Mouse (Mus musculus): Measurements from ENCODE around the gene Calcrl.

The Calcrl gene

DNA sequence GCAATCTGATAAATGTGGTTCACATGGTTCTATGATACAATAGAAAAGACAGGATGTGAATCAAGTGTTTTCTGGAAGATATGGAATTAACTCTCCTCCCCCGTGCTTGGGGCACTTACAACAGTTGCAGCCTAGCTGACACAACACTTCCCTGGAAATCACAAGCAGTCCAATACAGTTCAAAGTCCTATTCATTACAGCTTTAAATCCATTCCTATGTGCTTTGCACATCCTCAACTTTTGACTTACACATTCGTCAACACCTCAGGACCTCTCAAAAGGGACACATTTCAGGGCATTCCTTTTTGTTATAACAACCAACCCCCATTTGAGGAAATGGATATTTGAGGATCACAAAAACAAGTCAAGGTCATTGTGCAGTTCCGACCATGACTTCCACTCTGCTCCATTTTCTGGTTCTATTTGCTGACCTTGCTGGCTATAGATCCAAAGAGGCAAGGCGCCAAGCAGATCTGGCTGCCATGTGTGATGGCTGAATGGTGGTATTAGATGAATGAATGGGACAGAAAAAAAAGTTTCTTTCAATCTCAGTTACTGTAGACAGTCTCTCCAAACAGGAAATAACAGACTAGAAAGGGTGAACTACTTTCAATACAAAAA, 108.9 kb downstream of the Calcrl start:
- no peak for DNase-seq (ENCODE audit: low spot score in 2 of 2)

DNA sequence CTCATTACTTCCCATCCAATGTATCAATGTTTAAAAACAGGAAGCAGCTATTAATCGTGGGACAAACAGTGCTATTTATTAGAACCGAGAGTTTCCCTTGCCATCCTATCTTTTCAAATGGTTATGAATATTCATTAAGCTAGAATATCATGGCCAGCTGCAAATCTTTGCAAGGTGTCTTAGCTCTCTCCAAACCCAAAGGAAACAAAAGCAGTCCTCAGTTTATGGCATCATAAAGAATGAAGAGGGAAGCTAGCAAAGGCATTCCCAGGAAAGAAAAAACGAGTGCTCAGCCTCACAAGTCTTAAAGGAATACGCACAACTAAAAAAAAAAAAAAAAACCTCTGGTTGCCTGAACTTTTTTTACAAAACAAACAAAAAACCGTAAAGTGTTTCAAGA, 128.7 kb downstream of the Calcrl start:
- no peak for DNase-seq (ENCODE audit: low spot score in 2 of 2)

- no peak for DNase-seq (ENCODE audit: low spot score in 2 of 2)
Observed at GRCm38 (mm10) chr2:84295068-84295467, 130.1 kb downstream of the Calcrl start.

DNA sequence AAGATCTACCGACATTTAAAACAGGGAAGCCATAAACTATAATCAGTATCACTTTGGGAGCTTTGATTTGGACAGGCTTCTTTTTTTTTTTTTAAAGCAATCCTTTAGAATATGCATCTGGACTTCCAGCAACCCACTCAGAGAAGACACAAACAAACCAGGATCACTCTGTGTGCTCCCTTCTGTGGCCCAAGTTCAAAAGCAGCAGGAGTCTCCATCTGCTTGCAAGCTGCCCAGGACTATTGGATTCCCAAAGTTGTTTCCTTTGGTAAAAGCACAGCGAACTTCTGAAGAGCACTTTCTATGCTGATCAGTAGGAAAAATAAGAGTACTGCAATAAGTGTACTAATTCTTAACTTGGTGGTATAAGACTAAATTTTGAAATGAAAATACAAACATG, 130.6 kb downstream of the Calcrl start:
- DNase-seq (ENCODE audit: low spot score in 2 of 2) = no peak

DNA sequence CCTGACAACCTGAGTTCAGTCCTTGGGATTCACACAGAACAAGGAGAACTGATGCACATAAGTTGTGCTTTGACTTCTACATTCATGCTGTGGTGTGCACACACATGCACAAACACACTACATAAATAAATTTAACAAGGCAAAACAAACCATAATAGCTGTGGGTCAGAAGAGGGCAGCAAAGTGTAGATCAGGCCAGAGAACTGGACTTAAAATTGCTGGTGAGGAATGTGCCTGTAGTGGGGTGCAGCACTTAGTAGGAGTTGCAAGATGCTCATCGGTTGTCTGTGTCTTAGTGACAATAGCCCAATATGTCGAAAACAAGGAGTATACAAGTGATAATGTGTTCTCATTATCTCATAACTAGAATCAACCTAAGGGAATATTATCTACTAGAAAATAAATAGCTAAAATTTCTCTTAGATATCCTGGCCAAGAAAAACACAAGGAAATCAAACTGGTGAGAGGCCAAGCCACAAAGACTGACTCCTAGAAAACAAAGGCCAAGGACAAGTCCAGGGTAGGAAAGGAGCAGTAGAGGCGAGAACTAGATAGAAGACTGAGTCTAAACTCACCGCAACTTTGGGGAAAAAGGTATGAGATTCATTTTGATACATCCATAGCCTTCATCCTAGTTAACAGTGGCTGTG, 132.7 kb downstream of the Calcrl start:
- DNase-seq (ENCODE audit: low spot score in 2 of 2) = no peak

DNA sequence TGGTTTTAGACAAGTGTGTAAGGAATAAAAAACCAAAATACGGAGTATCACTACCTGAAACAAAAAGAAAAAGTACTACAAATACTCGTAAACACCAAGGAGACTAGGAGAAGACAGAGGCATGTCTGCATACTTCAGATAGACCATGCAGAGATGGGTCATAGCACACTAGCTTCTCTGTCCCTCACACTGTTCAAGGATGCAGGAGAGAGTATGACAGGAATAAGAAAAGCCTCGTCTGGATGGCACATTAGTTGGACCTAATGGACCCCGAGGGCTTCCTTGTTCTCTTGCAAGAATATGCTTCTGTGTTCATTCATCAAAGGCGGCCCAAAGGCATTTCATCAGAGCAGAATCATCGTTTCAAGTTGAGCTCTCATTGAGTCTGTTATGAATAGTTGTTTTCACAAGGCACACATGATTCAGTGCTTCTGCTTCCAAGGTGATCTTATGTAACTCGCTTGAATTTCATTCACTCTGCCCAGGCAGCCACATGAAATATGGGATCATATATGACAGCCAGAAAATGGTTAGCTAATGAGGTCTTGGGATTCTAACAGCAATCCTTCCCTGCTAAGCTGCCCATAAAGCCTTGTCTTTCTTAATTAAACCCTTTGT, 136.2 kb downstream of the Calcrl start:
- DNase-seq (ENCODE audit: low spot score in 2 of 2) = no peak
